Mouse (Mus musculus) heart, embryonic 10.5 days (tissue): Measurements from ENCODE around the gene Pvr. TPM values are rescaled to one million over a fixed set of nuclear protein-coding genes. Genes with fewer than 3 reads are reported as not detected.

Experiments used
- DNase-seq: peaks from one replicate; pipeline ENCODE4 v3.0.0-alpha.2; 2017; ENCODE audit warnings: low spot score
- H3K27ac ChIP-seq: fragments of 300-500 bp; sonication (generic); 2 replicates; pipeline ENCODE4 v1.5.1; 2016; ENCODE audit warnings: mild to moderate bottlenecking
- H3K27me3 ChIP-seq: fragments of 300-500 bp; sonication (generic); 2 replicates; pipeline ENCODE4 v1.6.1; 2016; ENCODE audit warnings: mild to moderate bottlenecking; ENCODE audit not compliant: poor library complexity, insufficient read depth, severe bottlenecking
- H3K36me3 ChIP-seq: fragments of 300-500 bp; sonication (generic); 2 replicates; pipeline ENCODE4 v1.6.1; 2016; ENCODE audit warnings: mild to moderate bottlenecking, moderate library complexity
- H3K4me1 ChIP-seq: fragments of 300-500 bp; sonication (generic); 2 replicates; pipeline ENCODE4 v1.6.1; 2016; ENCODE audit warnings: mild to moderate bottlenecking
- H3K4me3 ChIP-seq: fragments of 300-500 bp; sonication (generic); 2 replicates; pipeline ENCODE4 v1.5.1; 2016; ENCODE audit warnings: mild to moderate bottlenecking, moderate library complexity
- H3K9me3 ChIP-seq: fragments of 300-500 bp; sonication (generic); 2 replicates; pipeline ENCODE4 v1.6.1; 2016; ENCODE audit warnings: mild to moderate bottlenecking, moderate library complexity
- WGBS: fragments of 180-500 bp; shearing (Covaris S2); methylation state at CpG from one replicate; pipeline ENCODE4 v1.1.7; 2016; 5-methylcytosine and 5-hydroxymethylcytosine counted together
- polyA plus RNA-seq: library from polyadenylated mRNA; unstranded; fragments of >200 nt; fragmentation: Nextera tagmentation; extraction: Ambion mirVana; gene quantifications from 2 replicates; pipeline ENCODE4 v1.2.1, GENCODE M21; 2016

Pvr gene
- polyA plus RNA-seq, 1 experiment from 2014 or later = 12.9 TPM

DNA sequence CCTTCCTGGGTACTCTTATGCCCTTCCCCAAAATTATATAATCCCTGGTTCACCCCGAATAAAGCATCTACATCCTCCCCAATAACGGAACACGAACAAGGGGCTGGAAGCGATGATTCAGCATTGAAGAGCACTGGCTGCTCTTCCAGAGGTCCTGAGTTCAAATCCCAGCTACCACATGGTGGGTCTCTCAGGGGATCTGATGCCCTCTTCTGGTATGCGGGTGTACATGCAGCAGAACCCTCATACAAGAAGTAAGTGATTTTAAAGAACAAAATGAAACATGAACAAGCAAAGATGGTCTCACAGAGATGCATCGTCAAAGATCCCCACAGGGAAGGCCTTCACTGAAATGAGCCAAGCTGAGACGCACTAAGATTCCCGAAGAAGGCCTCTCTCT is 40.2 kb downstream of the Pvr start:
- 80% methylated on average over 8 of the region's 8 CpGs for WGBS

DNA sequence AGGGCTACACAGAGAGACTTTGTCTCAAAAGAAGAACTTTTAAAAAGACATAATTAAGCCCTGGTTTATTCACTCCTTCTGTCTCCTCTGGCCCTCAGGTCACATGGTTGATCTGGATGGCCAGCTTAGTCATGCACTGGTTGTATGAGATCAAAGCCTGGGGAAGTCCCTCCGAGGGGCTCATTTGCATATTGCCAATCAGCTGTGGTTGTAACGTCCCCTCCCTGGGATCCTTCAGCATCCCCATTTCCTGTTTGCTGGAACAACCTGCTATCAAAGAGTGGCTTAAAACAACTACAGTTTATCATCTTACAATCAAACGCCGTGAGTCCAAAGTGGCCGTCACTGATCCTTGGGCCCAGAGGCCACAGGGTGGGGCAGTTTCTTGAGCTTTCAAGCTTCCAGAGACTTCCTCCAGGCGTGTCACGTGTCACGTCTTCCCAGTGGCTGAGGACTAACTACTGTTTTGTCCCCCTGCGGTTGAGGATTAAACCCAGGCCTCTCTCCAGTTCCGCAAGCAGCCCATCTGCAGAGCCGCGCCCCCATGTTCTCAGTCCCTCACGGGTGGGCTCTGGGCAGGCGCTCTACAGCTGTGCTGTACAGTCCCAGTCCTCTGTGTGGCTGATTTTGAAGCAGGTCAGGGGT is 44.1 kb downstream of the Pvr start:
- no peak overlapping the region for H3K4me3 ChIP-seq
- H3K27me3 ChIP-seq = no peaks in the 10 kb centered on the region
- no peak for DNase-seq
- H3K4me1 ChIP-seq = no peaks in the 10 kb centered on the region
- H3K9me3 ChIP-seq = no peaks in the 10 kb centered on the region
- WGBS = 48% methylated on average over 14 of the region's 14 CpGs
- no peak overlapping the region for H3K27ac ChIP-seq
- no peaks in the 10 kb centered on the region for H3K36me3 ChIP-seq

More for the DNA sequence above, 40.2 kb downstream of the Pvr start:
- 0 out of 2 replicates have a peak, but pooled peaks cover 2% of the 10 kb centered on the region for H3K9me3 ChIP-seq
- H3K27ac ChIP-seq = no peak overlapping the region
- no peak for DNase-seq
- H3K4me3 ChIP-seq = no peak overlapping the region
- H3K36me3 ChIP-seq = no peaks in the 10 kb centered on the region
- H3K27me3 ChIP-seq = no peaks in the 10 kb centered on the region
- H3K4me1 ChIP-seq = no peaks in the 10 kb centered on the region

DNA sequence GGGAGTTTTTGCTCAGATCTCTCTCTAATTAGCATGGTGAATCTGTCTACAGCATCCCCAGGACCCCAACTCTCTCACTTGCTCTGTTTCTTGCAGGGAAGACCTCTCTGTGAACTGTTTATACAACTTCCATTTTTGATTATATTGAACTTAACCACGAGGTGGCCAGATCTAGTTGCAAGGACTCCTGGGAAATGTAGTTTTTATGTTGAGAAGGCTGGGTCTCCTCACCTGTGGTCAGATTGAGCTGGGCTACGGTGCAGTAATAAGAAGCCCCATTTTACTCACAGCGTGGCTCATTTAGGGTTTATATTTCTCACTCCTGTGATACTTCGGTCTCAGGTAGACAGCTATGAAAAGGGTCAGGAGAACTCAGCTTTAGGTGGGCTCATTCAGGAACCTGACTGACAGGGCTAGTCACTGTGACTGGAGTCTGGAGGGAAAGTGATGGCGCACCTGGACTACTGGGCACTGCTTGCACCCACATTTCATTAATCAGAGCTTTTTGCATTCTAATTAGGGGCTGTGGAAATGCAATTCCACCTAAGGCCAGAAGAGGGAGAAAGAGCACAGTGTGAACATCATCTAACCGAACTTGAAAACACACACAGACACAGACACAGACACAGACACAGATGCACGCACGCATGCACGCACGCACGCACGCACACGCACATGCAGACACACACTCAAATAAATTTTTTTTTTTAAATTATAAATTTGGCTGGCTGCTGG is 44.8 kb downstream of the Pvr start:
- Histone ChIP-seq H3K36me3 (no peaks in the 10 kb centered on the region), H3K27me3 (no peaks in the 10 kb centered on the region), H3K27ac (no peak overlapping the region), H3K4me1 (no peaks in the 10 kb centered on the region; the same call in 1 of the 2 replicates), H3K9me3 (no peaks in the 10 kb centered on the region), H3K4me3 (no peak overlapping the region)
- 39% methylated on average over 13 of the region's 13 CpGs for WGBS
- DNase-seq = no peak

DNA sequence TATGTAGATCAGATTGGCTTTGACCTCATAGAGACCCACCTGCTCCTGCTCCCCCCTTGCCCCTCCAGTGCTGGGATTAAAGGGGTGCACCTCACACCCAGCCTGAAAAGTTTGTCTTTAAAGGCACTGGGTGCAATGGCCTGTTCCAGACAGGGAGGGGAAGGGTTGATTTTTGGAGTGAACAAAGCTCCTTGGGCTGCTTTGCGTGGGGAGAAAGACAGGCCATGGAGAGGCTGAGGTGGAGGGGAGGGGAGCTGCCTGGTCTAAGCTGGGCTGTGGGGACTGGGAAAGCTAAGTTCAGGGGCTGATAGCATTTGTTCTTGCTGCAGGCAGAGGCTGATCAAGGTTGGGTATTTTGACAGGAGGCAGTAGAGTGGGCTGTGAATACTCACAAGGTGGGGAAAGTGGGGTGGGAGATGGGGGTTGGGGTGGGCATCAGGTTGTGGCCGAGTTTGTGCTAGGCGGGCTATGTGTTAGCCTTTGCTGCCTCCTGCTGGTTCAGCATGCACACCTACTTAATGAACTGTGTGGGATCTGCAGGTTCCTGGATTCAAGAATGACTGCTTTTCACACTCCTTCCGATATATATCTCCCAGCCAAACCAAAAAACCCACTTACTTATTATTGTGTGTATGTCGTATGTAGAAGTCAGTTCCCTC is 48.9 kb downstream of the Pvr start:
- 35% methylated on average over 5 of the region's 5 CpGs for WGBS

GRCm38 (mm10) chr7:19871137-19871621 is 49.8 kb downstream of the Pvr start:
- H3K4me1 ChIP-seq = peaks cover 3% of the 10 kb centered on the region; the same call in 1 of the 2 replicates
- H3K36me3 ChIP-seq = no peaks in the 10 kb centered on the region
- H3K4me3 ChIP-seq = no peak overlapping the region
- no peaks in the 10 kb centered on the region for H3K9me3 ChIP-seq
- H3K27me3 ChIP-seq = no peaks in the 10 kb centered on the region
- peak overlapping the region; percentile 36 for H3K27ac ChIP-seq
- WGBS = 55% methylated on average over 10 of the region's 10 CpGs
- no peak for DNase-seq

More for the DNA sequence above, 48.9 kb downstream of the Pvr start:
- no peaks in the 10 kb centered on the region for H3K9me3 ChIP-seq
- H3K4me3 ChIP-seq = no peak overlapping the region
- DNase-seq = no peak
- H3K36me3 ChIP-seq = no peaks in the 10 kb centered on the region
- no peaks in the 10 kb centered on the region; the same call in 1 of the 2 replicates for H3K4me1 ChIP-seq
- H3K27me3 ChIP-seq = no peaks in the 10 kb centered on the region
- no peak overlapping the region for H3K27ac ChIP-seq

DNA sequence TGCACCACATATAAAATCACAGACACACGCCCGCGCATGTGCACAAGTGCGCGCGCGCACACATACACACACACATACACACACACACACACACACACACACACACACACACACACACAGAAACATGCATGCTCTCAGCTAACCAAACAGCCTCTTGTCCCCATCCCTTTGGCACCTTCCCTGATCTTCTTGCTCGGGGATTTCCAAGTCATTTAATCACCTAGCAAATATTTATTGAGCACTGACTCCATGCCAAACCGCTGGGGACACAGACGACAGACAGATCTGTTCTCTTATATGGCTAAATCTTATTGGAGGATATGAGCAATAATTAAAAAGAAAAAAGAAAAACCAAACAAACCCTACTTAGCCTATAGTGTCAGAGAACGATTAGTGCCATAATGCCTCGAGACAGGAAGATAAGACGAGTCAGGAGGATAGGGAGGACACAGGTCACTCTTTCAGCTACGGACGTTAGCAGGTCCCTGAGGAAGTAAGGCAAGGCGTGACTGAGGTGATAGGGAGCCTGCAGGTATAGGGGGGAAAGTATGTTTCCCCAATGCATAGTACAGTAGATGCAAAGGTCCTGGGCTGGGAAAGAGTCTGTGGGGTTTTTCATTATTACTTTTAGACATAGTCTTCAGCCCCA is 53.1 kb downstream of the Pvr start:
- no peak for DNase-seq
- Histone ChIP-seq H3K27ac (no peak overlapping the region), H3K4me3 (no peak overlapping the region), H3K9me3 (no peaks in the 10 kb centered on the region), H3K4me1 (peaks cover 3% of the 10 kb centered on the region; the same call in 1 of the 2 replicates), H3K36me3 (no peaks in the 10 kb centered on the region), H3K27me3 (no peaks in the 10 kb centered on the region)
- WGBS = 81% methylated on average over 16 of the region's 16 CpGs

GRCm38 (mm10) chr7:19866490-19866889 is 54.5 kb downstream of the Pvr start:
- Histone ChIP-seq H3K27ac (no peak overlapping the region), H3K27me3 (no peaks in the 10 kb centered on the region), H3K36me3 (no peaks in the 10 kb centered on the region), H3K9me3 (no peaks in the 10 kb centered on the region), H3K4me3 (no peak overlapping the region), H3K4me1 (0 out of 2 replicates have a peak, but pooled peaks cover 3% of the 10 kb centered on the region)
- no peak for DNase-seq
- 69% methylated on average over 6 of the region's 6 CpGs for WGBS

DNA sequence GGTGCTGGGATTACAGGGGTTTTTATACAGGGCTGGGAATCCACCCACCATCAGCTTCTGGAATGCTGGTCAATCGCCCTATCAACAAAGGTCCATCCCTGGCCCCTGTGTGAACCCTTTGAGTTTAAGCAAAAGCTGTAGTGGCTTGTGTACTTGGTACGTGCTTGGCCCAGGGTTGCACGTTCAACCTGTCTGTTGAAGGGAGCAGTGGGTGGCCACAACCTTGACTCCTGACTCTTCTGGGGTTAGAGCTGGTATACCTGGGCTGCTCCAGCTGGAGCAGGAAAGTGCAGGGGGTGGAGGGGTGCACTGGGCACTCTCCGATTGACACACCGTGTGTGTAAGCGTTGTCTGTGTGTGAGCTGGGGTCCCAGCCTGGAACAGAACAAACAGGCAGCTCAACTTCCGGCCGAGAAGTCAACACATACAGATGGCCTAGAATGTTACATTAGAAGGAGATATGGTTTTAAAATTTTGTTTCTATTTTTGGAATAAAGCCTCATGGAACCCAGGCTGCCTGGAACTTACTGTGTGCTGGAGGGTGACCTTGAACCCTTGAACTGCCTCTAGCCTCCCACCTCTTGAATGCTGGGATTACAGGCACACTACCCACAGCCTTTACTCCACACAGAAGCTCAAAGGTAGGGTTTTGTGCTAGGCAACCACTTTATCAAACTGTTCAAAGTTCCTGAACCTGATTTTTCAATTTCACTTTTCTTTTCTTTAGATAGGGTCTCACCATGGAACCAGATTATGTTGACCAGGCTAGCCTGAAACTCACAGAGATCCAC is 55.5 kb downstream of the Pvr start:
- Histone ChIP-seq H3K27ac (no peak overlapping the region), H3K36me3 (no peaks in the 10 kb centered on the region), H3K27me3 (no peaks in the 10 kb centered on the region), H3K9me3 (no peaks in the 10 kb centered on the region), H3K4me1 (0 out of 2 replicates have a peak, but pooled peaks cover 3% of the 10 kb centered on the region), H3K4me3 (no peak overlapping the region)
- 76% methylated on average over 8 of the region's 8 CpGs for WGBS
- no peak for DNase-seq

- Histone ChIP-seq H3K27ac (no peak overlapping the region), H3K9me3 (no peaks in the 10 kb centered on the region), H3K27me3 (no peaks in the 10 kb centered on the region), H3K4me1 (0 out of 2 replicates have a peak, but pooled peaks cover 3% of the 10 kb centered on the region), H3K4me3 (no peak overlapping the region), H3K36me3 (no peaks in the 10 kb centered on the region)
- DNase-seq = no peak
- 43% methylated on average over 2 of the region's 2 CpGs for WGBS
Measured at GRCm38 (mm10) chr7:19864241-19864640, 56.7 kb downstream of the Pvr start.

DNA sequence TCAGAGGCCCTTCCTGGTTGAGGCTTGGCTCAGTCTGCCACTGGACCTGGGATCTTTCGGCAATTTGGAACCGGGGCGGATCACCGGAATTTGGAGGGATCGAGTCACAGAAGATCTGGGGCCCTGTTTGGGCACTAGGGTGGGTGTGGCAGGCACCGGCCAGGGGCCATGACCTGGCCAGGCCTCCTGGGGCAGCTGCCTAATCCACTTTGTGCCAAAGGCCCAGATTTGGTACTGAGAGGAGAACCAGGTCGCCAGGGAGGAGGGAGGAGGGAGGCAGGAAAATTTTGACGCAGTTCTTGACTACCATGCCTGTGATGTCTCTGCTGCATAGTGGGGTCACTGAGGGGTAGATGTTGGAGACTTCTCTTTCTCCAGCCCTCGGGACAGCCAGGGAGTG is 59.8 kb downstream of the Pvr start, which contains the start of gene Ceacam16:
Ceacam16 (minus strand) TSS at position 101 of the 400 bp plus-strand sequence.
- peaks cover 2% of the 10 kb centered on the region; the same call in 1 of the 2 replicates for H3K9me3 ChIP-seq
- no peaks in the 10 kb centered on the region for H3K36me3 ChIP-seq
- H3K27ac ChIP-seq = no peak within 1 kb of the TSS
- no peaks in the 10 kb centered on the region for H3K4me1 ChIP-seq
- no peak for DNase-seq
- H3K4me3 ChIP-seq = no peak within 1 kb of the TSS
- H3K27me3 ChIP-seq = peaks cover 16% of the 10 kb centered on the region
- WGBS = 82% methylated on average over 9 of the region's 9 CpGs

DNA sequence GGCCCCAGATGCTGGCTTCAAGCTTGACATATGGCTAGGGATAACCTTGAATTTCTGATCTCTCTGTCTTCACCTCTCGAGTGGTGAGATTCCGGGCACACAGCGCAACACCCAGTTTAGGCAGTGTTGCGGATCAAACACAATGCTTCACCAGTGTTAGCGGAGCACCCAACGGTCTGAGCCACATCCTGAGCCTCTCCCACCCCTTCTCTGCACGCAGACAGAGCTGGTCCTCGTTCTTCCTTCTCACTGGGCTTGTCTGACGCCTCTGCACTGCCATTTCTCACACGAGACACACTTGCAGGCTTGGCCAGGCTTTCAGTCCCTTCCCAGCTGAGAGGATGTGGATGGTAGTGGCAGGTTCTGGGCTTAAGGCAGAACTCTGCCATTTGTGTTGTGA is 61.2 kb downstream of the Pvr start:
- DNase-seq = no peak
- 62% methylated on average over 10 of the region's 10 CpGs for WGBS
- Histone ChIP-seq H3K27ac (no peak overlapping the region), H3K27me3 (peaks cover 26% of the 10 kb centered on the region), H3K36me3 (no peaks in the 10 kb centered on the region), H3K4me1 (no peaks in the 10 kb centered on the region), H3K9me3 (peaks cover 2% of the 10 kb centered on the region; the same call in 1 of the 2 replicates), H3K4me3 (no peak overlapping the region)

DNA sequence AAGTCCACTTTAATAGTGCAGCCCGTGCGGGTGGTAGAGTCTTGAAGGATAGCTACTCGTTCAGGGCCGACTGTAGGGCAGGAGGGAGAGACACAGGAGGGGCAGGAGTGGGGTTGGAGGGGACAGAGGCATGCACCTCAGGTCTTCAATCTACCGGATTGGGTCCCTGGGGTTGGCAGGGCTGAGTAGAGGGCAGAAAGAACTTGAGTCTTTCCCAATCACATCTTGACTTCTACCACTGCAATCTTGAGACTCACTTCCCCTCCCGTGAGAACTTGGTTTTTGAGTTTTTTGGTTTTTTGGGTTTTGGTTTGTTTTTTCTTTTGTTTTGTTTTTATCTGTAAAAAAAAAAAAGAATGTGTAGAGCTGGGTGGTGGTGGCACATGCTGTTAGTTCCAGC is 64.7 kb downstream of the Pvr start:
- Histone ChIP-seq H3K4me1 (peaks cover 5% of the 10 kb centered on the region), H3K36me3 (no peaks in the 10 kb centered on the region), H3K27me3 (peaks cover 57% of the 10 kb centered on the region), H3K9me3 (peaks cover 2% of the 10 kb centered on the region; the same call in 1 of the 2 replicates), H3K4me3 (no peak overlapping the region), H3K27ac (no peak overlapping the region)
- WGBS = 77% methylated on average over 6 of the region's 6 CpGs
- DNase-seq = no peak
